Mouse (Mus musculus): ENCODE measurements around the gene Tmem270.

- TF ChIP-seq POLR2A (IDR thresholded peaks at IDR 0.05; ENCODE audit: insufficient read depth, low read depth, low read length) (no peak), EP300 (IDR thresholded peaks at IDR 0.05; ENCODE audit: insufficient read depth, low read depth, low read length) (no peak), CTCF (IDR thresholded peaks at IDR 0.05) (peak; percentile 79)
Measured at GRCm38 (mm10) chr5:134918071-134918832, 11.7 kb upstream of the Tmem270 start.

Data from heart, adult 2 months (tissue).